Mouse (Mus musculus) regulatory T cell (primary cell): ENCODE measurements around the gene Ube3b.

Source experiments
- in situ Hi-C: fragments of 300-600 bp; cut with MboI, MseI; formaldehyde crosslinking; loops from one replicate; pipeline ENCODE4 v1.15.1; 2025; ENCODE audit warnings: high pct_unique_total_duplicates

Gene Ube3b

DNA sequence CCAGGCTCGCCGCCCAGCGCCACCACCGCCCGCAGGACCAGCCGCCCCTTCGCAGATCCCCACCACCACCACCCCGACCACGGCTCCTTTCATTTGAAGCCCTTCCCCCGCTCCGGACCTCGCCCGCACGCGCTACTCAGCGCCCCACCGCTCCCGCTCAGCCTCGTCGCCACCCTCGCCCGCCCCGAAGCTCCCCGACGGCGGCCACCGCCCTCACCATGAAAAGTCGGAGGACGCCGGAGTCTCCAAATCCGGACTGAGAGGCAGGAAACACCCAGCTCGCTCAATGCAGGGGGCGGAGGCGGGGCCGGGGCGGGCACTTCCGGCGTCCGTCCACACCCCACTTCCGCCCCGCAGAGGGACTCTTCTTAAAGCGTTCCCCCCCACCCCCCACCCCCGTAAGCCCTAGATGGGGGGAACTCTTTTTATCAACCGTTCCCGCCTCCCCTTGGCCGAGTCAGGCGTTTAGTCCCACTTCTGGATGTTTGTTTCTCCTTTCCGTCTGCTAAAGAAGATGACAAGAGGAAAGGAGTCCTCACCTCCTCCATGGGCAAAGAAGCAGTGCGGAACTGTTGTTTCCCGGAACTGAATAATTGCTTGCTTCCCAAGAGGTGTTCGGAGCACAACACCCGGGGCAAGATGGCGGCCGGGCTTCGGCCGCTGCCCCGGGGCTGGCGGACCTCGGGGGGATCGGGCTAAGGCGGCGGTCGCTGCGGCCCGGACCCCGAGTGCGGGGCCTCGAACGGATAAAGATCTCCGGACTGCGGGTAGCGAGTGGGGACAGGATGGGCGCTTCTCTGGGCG, at the start of gene Ube3b, which contains the start of gene Kctd10:
Ube3b (plus strand) TSS at position 399 of the 804 bp plus-strand sequence.
Kctd10 (minus strand) TSS at position 300 of the 804 bp plus-strand sequence.
- in situ Hi-C loops, result no loop called here

DNA sequence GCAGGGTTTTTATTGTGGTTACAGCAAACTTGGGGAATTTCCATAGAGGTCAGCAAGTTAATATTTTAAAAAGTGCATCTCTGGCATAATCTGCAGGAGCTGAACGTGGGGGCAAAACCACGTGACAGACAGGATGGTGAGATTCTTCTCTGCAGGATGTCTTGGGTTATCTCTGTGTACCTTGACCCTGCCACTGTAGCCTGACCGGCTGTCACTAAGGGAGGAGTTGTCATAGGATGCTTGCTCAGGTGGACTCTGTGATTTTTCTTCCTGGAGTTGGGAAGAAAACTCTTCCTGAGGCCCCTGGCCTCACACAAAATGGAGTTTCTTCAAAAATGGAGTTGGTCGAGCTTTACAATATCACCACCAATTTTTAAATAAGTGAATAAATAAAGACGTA, 37.4 kb upstream of the Ube3b start:
- in situ Hi-C loops, result no loop called here

DNA sequence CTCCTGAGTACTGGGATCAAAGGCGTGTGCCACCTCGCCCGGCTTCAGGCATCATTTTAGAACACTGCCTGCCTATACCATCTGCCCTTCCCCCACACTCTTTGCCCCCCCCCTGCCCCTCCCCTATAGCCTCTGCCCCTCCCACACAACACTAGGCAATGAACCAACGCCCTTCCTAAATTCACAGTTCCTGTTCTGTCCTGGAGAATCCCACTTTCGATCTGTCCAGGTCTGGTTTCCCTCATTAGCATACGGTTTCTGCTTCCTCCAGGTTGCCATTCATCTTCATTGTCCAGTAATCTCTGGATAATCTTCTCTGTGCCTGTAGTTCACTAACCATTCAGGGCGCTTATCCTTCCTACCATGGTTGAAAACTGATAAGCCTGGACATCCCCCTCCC, 36.8 kb upstream of the Ube3b start:
- in situ Hi-C loops, result no loop called here

DNA sequence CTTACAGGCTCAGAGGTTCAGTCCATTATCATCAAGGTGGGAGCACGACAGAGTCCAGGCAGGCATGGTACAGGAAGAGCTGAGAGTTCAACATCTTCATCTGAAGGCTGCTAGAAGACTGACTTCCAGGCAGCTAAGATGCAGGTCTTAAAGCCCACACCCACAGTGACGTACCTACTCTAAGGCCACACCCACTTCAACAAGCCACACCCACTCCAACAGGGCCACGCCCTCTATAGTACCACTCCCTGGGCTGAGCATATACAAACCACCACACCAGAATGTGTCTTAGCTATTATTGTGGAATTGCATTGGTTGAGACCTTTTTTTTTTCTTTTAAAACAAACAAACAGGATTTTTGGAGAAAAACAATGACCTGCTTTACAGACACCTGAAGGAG, 34.9 kb upstream of the Ube3b start:
- in situ Hi-C loops, result no loop called here

GRCm38 (mm10) chr5:114347005-114347404, 33.4 kb upstream of the Ube3b start:
- in situ Hi-C loops, result no loop called here

GRCm38 (mm10) chr5:114351490-114351889, 28.9 kb upstream of the Ube3b start:
- in situ Hi-C loops, result no loop called here

DNA sequence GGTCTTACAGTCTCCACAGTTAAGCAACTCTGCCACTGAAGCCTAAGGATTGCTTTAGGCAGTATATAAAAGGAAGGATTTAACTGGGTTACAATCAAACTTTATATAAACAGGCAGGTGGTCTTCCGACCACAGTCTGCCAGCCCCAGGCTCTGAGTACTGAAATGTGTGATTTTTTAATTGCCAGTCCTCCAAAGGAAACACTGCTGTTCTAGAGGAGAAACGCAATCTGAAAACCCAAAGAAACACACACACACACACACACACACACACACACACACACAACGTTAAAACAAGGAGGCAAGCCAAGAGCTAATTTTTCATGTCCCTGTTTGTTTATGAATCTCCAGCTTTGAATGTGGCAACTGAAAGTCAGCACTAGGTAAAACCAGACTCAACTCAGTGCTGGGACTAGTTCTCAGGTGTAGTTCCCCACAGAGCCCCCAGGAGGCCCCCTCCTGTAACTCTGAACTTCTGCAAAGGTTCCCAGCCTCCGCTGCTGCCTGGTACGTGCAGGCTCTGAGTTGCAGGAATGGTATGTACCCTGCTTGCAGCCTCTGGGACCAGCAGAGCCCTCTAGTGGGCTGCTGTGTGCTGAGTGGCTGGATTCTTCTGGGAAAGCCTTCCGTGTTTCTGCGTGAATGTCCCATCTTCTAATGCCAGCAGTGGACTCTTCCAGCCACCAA, 24.0 kb upstream of the Ube3b start:
- in situ Hi-C loops, result no loop called here

DNA sequence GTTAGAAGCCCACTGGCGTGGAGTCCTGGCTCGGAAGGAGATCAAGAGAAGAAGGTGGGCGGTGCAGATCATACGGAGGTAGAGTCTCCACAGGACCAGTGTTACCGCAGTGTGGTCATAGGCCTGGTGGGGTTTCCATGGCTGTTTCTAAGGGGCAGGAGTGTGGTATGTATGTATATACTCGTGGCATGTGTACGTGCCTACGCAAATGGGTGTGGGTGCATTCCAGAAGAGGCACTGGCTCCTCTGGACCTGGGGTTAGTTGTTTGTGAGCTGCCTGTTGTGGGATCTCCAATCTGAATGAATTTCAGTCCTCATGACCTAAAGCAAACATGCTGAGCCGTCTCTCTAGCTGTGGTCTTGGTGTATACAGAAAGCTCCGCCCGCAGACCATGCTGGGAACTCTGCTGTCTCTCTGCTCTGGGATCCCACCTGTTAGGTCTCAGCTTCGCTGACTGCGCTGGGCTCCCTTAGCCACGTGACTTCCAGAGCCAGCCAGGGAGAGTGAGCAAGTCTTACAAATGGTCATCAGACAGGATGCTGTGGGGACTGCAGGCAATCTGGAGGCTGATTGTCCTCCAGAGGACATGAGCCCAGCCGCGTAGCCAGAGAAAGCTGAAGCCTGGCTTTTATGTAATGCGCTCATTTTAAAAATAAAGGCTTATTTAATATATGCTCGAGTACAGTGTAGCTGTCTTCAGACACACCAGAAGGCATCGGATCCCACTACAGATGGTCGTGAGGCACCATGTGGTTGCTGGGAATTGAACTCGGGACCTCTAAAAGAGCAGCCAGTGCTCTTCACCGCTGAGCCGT, 23.3 kb upstream of the Ube3b start:
- in situ Hi-C loops, result no loop called here

- in situ Hi-C loops, result no loop called here
Observed at GRCm38 (mm10) chr5:114358833-114359232, 21.6 kb upstream of the Ube3b start.

- in situ Hi-C loops, result no loop called here
Observed at GRCm38 (mm10) chr5:114359586-114359985, 20.8 kb upstream of the Ube3b start.

GRCm38 (mm10) chr5:114360968-114361367, 19.4 kb upstream of the Ube3b start:
- in situ Hi-C loops, result no loop called here

DNA sequence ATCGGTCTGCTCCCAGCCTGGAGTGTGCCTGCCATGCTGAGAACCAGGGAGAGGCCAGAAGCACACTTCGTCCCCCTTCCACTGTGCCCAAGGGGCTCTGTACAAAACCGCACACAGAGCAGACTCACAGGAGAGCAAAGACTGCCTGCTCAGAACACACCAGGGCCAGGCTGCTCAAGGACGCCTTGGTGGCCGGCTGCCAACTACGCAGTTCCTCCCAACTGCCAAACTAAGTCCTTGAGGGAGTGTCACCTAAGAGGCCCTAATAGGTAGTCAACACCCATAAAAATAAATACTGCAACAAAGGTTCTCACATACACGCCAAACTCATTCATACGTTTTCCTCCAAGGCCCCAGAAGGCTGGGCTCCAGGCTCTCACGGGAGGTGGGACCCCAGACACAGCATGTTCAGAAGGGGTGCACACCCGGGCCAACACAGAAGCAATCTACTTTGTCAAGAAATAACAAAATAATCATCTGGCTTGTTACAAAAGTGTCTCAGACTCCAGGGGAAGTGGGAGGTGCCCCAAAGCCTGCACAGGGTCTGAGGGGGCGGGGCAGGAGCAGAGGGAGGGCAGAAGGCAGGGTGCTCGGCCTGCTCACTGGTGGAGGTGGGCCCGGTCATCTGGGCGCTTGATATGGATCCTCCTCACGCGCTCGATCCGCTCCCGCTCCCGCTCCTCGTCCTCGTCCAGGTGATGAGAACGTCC, 15.2 kb upstream of the Ube3b start:
- in situ Hi-C loops, result no loop called here

- in situ Hi-C loops, result no loop called here
Observed at GRCm38 (mm10) chr5:114368121-114368520, 12.3 kb upstream of the Ube3b start.

GRCm38 (mm10) chr5:114368803-114369496, 11.5 kb upstream of the Ube3b start:
- in situ Hi-C loops, result no loop called here

GRCm38 (mm10) chr5:114369921-114370320, 10.5 kb upstream of the Ube3b start:
- in situ Hi-C loops, result loop anchor here (10.0 kb wide), 1 partner anchor 45 kb away; no protein-coding TSS in a partner anchor

DNA sequence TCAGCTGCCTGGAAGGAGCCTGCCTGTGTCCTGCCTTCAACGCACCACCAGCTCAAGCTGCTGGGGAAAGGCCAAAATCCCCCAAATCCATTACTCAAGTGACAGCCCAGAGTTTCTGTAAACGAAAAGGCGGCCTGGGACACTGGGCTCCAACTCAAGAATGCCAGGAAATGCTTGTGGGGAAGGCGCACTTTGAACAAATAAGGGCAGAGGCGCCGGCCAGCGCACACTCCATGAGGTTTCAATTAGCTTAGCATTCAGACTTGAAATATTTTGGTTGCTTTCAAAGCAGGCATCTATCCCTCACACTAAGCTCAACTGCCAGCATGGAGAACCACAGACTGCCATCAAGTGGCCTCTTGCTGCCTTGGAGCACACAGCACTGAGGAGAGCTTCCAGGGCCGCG, 10.0 kb upstream of the Ube3b start:
- in situ Hi-C loops, result loop anchor here (10.0 kb wide), 1 partner anchor 46 kb away; no protein-coding TSS in a partner anchor

- in situ Hi-C loops, result loop anchor here (10.0 kb wide), 1 partner anchor 47 kb away; no protein-coding TSS in a partner anchor
Observed at GRCm38 (mm10) chr5:114371331-114371730, 9.1 kb upstream of the Ube3b start.

DNA sequence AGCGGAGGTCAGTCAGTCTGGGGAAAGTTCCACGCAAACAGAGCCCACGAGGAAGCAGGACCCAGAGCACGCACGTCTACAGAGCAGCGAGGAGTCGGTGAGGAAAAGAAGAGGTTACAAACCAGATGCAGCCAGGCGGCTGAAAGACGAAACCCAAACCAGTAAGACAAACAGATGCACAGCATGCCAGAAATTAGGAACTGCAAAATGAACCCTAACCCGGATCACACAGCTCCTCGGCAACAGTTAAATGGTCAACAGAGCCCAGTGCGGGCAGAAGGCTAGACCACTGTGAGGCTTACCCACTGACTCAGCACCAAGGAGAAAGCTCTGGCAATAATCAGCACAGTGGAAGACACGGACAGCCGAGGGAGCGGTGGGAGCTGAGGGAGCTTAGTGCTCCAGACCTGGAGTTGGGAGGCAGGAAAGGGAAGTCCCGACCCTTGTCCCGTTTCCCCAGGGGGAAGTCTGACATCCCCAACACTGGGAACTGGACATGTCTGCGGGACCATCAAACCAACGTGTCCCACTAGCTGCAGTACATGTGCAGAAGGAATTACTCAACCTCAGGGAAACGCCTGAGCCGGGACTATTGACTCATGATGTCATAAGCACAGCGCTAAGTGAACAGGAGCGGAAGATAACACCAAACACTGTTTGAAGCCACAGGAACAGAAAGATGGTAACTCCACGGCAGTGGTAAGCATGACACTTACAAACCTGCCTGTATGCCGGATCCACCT, 8.5 kb upstream of the Ube3b start:
- in situ Hi-C loops, result loop anchor here (10.0 kb wide), 1 partner anchor 47 kb away; no protein-coding TSS in a partner anchor

- in situ Hi-C loops, result loop anchor here (10.0 kb wide), 1 partner anchor 48 kb away; no protein-coding TSS in a partner anchor
Observed at GRCm38 (mm10) chr5:114372565-114372964, 7.8 kb upstream of the Ube3b start.

DNA sequence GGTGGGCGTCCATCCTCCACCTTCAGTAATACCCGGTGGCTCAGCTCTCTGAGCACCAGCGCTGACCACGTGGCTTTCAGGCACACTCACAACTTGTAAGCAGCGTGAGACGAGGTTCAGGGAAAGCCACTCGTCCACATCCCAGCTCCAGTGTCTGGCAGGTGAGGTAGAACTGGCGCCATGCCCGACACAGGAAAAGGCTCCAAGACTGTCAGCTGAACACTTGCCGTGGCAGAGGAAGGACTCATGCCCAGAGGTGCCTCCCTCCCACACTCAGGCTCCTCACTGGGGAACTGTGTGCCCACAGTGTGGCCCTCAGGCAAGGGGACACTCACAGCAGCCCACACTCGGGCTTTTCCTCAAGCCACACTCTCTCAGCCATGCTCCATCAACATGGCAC, 7.2 kb upstream of the Ube3b start:
- in situ Hi-C loops, result loop anchor here (10.0 kb wide), 1 partner anchor 48 kb away; no protein-coding TSS in a partner anchor
